Mouse (Mus musculus) heart, postnatal 25 days (tissue): ENCODE measurements around the gene Lbh. TPM values are rescaled to one million over a fixed set of nuclear protein-coding genes. Genes with fewer than 3 reads are reported as not detected.

Experiments used
- DNase-seq: peaks from one replicate; pipeline ENCODE4 v3.0.0; 2022; ENCODE audit warnings: low spot score
- intact Hi-C: fragments of 180-260 bp; cut with DNase I; formaldehyde crosslinking; loops from one replicate; pipeline ENCODE4 v1.15.1; 2025
- total RNA-seq, 2 experiments: library from RNA; stranded (reverse); gene quantifications; 2 replicates each; pipeline ENCODE4 v1.2.3; 2021

The Lbh gene
- total RNA-seq, 2 experiments from 2014 or later: 390 to 430 TPM

DNA sequence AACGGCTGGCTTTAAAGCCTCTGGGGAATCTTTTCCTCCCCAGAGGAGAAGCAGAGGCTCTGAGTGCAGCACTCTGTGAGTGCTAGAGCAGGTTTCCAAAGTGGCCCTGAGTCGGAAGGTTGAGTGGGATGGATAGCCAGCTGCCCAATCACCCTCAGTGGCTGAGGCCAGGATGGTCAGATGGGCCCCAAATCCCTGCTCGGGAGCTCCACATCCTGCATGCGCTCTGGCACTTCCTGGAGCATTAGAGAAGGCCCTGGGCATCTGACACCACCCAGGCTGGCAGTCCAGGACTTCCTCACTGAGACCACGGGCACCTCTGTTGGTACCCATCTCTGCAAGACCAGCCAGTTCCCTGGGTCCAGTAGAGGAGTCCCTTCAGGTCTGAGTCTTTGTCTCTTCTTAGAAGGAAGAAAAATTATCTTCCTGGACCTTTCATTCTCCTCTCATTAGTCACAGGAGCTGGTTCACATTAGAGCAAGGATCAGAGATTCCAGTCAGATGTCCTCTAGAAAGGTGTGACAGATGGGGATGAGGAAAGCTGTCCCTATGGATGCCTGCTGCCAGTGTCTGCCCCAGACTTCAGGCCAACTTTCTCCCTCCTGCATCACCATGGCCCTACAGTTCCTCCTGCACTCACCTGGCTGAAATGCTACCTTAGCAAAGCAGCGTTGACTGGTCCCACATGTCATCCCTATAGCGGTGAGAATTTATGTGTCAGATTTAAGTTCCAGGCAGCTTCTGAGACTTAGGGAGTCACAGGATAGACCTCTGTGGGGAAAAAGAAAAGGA, 8.8 kb upstream of the Lbh start:
- no peak for DNase-seq
- intact Hi-C loops: no loop called here

DNA sequence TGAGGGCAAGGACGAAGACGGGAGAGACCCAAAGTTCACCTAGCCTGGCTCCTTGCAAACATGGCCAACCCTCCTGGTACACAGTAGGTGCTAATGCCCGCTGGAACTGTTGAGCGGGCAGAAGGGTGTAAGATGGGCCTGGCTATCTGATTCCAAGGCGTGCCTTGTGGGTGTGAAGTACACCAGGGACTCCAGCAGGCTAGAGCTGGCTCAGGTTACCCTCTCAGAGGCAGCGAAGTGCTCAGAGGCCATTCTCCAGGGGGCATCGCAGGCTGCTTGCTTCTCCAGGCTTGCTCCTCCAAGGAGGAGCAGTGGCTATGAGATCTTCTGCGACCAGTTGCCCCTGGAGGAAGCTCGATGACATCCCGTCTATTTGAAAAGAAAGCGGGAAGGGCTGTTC, 6.8 kb upstream of the Lbh start:
- intact Hi-C loops: no loop called here
- no peak for DNase-seq

DNA sequence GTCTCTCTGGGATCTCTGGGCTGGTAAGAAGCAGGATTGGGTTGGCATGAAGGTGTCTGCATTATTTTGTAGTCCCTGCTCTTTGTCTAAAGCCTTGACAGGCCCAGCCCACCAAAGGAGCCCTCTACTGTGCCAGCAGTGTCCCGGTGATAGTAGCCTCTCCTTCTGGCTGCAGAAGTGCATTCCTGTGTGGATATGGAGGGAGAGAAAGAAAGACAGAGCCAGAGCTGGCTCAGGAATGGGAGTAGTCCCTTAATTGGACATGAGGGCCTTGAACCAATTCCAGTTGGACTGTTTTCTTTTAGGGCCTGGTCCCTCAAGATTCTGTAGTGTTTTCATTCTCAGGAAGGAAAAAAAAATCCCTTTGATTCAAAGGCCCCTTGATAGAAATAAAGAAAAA, 6.4 kb upstream of the Lbh start:
- DNase-seq: no peak
- intact Hi-C loops: no loop called here

DNA sequence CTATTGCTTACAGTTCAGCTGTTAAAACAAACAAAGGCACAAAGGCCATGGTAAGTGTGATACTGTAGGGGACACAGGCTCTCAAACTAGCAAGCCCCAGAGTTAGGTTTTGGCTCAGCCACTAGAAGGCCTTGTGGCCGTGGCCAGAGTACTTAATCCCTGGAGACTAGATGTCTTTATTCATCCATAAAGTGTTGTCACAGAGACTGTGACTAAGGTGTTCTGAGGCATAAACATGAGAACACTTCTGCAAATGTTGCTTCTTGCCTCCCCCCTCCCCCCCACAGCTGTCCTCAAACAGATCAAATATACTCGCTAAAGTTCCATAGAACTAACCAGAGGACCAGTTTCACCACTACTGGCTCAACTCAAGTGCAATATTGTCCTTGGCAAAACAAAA, 4.0 kb upstream of the Lbh start:
- intact Hi-C loops: no loop called here
- no peak for DNase-seq

DNA sequence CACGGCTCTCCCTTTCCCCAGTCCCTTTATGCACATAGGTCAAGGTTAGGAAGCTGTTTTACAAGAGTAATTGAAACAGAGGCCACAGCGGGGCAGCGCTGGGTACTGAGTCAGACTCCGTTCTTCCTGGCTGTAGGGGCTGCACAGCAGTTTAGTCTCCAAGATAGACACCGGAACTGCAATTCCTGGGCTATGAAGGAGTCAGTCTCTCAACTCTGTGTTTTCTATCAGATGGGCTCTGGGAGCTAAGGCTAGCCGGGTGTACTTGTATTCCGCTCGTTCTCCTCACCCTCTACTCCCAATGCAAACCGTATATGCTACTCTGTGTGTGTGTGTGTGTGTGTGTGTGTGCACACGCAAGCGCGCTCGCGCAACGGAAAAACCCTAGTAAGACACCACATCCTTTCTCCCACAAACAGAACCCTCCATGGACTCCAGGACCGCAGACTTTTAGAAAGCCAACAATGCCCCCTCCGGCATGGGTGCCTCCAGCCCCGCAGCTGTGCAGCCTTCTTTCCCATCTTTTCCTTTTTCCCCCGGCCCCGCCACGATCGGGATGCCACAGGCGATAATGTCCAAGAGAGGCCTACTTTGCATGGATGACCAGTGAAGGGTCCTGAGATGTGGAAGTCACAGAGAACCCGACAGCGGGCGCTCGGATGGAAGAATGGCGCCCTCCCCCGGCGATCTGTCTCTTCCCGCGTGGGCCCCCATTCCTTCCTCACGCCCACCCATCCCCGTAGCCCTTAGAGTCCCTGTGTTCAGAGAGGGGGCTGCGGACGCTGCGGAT, 669 bp upstream of the Lbh start:
- DNase-seq: peak; percentile 49
- intact Hi-C loops: loop anchor here (2.0 to 5.0 kb wide), 4 partner anchors 80 to 150 kb away; partner anchors contain the start of gene Ypel5

DNA sequence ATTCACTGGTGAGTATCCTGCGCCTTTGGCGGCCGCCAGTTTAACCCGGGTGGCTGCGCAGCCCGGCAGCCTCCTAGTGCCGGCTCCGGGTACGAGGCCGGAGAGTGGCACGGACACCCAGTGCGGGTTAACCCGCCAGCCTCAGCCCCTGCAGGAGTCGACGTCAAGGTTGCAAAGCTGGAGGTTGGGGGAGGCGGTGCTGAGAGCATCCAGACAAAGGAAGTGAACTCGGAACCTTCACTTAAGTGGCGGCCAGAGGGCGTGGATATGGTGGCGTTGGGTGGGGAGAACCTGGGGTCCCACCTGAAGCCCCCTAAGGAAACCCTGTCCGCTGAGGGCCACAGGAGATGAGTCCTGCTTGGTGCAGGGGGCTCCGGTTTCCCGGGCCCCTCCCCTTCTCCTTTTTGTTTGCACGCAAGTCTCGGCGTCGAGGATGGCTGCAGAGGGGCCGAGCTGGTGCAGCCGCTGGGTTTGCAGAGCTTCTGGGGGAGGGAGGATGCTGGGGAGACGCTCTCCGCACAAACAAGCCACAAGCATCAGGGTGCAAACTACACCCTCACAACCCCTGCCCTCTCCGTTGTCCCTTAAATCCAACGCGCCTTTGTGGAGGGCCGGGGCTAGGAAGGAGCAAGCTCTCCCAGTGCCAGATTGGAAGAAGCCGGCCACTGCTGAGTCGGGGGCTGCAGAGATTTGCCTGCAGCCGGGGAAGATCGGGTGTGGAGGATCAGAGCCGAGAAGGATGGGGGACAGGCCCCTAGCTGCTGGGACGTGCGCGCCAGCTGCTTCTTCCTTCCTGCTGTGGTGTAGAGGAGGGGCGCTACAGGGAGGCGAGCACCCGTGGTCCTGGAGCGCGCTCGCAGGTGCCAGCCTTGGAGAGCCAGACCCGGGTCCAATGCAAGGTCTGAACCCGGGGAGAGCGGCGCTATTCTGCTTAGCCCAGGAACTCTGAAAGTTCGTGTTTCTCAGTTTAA, 751 bp downstream of the Lbh start:
- intact Hi-C loops: loop anchor here (5.0 kb wide), 3 partner anchors 82 to 148 kb away; partner anchors contain the start of gene Ypel5
- DNase-seq: peak; percentile 35

DNA sequence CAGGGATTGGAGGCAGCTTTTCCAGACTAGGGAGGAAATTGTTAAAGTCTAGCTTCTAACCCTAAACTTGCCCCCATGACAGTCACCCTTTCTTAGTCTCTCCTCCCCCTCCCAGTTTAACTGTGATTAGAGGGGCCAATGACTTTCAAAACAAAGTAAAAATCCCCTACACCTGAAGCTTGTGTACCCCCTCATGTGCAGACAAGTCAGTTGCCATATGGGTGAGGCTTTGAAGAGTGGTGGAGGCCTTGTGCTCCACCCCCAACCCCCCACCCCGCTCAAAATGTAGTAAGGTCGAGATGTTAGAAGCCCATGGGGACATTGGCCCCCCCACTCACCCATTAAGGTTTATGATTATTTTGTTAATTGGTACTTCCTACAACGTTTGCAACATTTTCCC, 1.5 kb downstream of the Lbh start:
- intact Hi-C loops: loop anchor here (1.0 to 5.0 kb wide), 5 partner anchors 18 to 148 kb away; partner anchors contain the start of gene Ypel5
- DNase-seq: no peak

DNA sequence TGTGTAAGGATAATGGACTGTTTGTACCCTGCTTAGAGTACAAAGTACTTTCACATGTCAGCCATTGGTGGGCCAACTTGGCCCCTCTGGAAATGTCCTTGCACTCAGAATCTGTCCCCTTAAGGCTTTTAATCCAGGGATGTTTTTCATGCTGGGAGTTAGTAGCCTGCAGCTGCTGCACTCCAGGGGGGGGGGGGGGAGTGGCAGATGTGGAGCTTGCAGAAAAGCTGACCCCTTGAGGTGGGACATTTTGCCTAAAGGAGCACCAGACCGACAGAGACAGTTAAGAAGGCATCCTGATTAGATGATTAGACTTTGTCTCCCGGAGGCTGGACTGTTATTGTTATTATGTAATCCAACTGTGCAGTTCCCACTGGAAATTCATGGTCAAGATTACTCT, 2.3 kb downstream of the Lbh start:
- intact Hi-C loops: loop anchor here (1.0 to 5.0 kb wide), 2 partner anchors 17 to 52 kb away; no protein-coding TSS in a partner anchor
- DNase-seq: no peak

DNA sequence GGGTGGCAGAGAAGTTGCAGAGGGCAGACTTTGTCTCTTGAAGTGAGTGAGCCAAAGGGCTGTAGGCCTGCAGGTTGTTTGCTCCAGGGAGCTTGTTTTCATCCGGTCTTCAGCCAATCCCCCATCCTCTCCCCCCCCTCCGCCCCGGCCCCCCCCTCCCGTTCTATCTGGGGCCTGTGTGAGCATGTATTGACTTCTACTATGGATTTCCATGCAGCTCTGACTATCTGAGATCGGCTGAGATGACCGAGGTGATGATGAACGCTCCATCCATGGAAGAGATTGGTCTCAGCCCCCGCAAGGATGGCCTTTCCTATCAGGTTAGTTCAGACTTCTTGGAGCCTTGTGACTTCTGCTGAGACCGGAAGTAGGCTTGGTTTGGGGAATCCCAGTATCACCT, 2.9 kb downstream of the Lbh start:
- no peak for DNase-seq
- intact Hi-C loops: loop anchor here (1.0 to 5.0 kb wide), 2 partner anchors 16 to 51 kb away; no protein-coding TSS in a partner anchor

DNA sequence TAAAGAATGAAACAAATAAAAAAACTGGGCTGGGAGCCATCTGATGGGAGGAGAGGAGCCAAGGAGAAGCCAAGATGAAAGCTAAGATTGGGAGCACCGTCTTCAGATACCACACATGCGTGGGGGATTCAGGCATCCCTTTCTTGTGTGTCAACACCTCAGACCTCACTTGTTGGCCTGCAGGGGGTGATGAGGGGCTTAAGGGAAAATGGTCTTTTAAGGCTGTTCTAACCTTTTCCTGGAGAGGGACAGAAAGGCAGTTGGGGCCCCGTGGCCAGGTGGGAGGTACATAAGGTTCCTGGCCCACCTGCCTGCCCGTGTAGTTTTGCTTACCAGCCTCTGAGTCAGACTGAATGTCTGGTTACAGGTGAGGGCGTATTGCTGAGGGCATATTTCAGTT, 4.1 kb downstream of the Lbh start:
- intact Hi-C loops: loop anchor here (2.0 to 5.0 kb wide), 2 partner anchors 50 to 187 kb away; no protein-coding TSS in a partner anchor
- no peak for DNase-seq

DNA sequence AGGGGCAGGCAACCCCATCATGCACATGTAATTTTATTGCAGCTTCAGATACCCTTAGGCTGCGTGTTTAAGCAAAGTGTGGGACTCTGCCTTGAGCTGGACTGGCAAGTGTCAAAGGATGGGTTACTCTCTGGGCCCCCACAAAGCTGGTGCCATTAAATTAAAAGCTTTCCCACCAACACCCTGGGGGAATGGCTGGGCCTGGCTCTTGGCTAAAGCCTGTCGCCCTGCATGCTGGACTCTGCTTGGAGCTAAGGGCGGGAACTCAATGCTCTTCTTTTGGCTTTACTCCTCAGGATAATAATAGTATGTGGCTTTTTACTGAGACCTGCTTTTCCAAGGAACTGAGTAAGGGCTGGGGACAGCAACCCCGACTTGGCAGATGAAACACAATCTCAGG, 5.2 kb downstream of the Lbh start:
- no peak for DNase-seq
- intact Hi-C loops: loop anchor here (2.0 to 5.0 kb wide), 2 partner anchors 49 to 186 kb away; no protein-coding TSS in a partner anchor

DNA sequence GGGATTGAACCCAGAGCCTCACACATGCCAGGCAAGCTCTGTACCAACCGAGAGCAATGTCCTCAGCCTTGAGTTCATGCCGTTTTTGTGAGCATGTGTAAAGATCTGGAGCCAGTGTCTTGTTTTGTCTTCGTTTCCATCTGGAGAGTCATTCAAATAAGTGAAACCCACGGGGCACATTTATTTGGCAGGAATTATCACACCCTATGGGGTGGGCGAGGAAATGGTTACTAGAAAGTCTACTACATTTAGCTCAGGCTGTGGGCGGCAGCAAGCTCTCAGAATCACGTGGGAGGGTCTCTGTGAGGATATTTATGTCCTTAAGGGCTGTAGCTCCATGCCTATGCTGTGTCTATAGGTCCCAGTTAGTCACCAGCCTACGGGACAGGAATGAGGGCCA, 6.2 kb downstream of the Lbh start:
- intact Hi-C loops: loop anchor here (5.0 kb wide), 1 partner anchor 48 kb away; no protein-coding TSS in a partner anchor
- no peak for DNase-seq

DNA sequence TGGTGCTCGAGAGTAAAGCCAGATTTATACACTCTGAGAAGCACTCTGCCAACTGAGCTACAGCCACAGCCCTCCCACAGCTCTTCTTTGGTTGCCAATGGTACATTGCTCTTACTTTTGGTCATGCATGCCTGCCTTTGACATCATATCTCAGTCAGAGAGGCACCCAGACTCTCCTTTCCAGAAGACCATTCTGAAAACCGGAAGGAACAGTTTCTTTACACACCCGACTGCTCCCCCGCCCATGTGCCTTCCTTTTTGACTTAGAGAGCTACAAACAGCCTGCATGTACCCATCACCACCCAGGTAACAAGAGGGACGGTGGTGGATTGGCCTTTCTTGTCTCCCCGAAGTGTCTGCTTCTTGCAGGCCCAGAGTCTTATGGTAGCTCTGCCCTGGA, 7.0 kb downstream of the Lbh start:
- no peak for DNase-seq
- intact Hi-C loops: no loop called here

DNA sequence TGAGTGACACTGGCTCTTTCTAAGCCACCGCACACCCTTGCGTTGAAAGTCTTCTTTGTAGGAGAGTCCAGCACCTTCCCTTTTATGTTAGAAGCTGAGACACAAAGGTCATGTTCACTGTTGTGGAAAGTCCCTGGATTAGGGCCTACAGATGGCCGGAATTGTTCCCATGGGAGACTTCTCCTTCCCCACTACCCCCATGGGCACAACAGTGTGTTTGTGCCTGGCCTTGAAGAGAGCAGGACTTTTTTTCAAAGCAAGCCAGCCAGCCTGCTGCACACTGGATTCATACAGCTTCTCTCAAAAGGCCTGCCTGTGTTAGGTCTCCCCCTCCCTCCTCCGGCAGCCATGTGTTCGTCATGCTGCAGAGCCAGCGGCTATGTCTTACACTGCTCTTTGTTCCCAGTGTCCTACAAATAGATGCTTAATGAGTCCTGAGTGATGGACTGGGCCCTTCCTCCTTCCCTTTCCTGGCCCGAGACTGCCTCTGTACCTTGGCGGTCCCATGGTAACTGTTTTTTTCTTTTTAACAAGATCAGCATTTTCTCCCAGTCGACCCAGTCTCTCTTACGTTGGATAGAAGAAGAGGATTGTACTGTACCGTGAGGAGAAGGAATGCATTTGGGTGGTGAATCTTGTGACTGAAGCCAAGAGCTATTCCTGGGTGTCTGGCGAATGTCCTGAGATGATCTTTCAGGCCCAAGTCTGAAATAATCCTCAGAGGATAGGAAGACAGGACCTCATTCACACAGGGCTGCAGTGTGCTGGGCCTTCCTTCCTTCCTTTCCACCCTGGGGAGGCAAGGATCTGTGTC, 7.9 kb downstream of the Lbh start:
- DNase-seq: peak; percentile 33
- intact Hi-C loops: no loop called here

DNA sequence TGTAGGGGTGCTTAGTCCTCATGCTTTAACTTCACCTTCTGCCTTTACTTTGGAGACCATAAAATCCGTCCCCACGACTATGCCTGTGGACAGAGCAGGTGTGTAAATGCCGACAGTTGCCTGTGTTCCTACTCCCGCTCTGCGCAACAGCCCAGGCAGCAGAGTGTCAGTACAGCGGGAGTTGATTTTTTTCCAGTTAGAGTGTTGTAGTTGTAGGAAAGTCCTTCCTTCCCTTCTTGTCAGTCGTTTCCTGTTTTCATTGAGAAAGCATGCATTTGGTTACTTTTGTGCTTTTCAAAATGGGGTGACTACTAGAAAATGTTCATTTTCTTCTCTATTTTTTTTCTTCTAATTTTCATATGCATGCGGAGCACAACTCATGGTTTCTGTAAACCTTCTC, 8.9 kb downstream of the Lbh start:
- DNase-seq: no peak
- intact Hi-C loops: no loop called here

DNA sequence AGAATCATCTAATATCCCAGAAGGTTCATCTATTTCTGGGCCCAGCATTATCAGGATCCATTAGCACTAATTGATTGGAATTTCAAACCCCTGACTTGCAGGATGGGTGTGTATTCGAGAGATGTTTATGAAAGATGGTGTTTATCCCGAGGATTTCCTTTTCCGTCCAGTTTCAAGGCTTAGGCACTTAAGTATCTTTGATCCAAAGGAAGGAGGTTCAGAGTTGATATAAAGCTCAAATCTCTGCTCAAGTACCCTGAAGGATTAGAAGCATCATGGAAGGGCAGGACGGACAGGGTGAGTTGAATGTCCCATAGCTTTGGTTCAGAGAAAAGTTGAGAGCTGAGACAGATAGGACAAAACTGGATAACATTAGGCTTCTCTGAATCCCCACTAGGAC, 15.0 kb downstream of the Lbh start:
- DNase-seq: no peak
- intact Hi-C loops: no loop called here

DNA sequence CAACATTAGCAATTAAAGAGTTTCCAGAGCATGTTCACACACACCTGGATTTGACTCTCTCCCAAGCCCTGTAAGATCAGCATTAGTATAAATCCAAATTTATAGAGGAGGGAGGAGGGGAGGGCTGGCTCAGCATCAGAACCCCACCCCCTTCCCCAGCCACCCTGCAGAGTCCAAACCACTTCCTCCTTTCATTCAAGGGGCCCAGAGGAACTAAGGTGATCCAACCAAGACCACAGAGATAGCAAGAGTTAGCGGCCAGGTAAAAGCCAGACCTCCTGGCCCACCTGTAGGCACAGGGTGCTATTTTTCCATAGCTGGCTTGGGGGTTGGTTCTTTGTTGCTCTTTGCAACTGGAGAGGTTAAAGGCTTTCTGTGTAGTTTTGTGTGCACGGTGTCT, 16.0 kb downstream of the Lbh start:
- no peak for DNase-seq
- intact Hi-C loops: no loop called here

DNA sequence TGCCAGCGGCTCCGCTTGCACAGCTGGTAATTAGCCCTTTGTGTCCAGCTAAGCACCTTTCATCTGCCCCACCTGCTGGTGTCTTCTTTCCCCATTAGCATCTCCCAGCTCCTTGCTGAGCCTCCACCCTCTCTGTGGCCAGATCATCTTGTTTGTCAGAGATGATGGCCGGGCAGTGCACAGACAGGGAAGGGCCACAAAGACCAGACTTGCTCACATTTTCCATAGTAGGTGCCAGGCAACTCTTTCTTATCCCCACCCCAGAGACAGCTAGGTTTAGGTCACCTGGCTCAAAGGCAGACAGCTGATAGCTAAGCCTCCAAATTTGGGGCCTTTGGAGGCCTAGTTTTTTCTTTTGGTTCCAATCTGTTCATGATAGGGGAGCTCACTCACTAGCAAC, 16.5 kb downstream of the Lbh start:
- no peak for DNase-seq
- intact Hi-C loops: loop anchor here (5.0 kb wide), 1 partner anchor 38 kb away; no protein-coding TSS in a partner anchor

DNA sequence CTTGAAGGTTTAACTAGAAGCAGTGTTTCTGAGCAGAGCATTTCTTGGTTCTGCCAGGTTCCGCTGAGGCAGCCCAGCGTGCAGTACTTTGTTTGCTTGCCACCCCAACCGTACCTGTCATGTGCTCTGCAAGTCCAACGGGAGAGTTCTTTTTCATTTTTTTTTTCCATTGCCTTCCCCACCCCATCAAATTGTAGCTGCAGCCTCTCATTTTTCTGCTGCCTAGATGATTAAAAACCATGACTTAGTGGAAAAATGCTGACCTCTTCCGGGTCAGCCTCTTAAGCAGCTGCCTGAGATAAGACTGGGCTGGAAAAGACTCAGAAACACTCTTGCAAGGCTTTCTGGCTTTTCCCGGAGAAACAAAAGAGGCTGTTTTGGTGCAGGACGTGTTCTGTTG, 17.8 kb downstream of the Lbh start:
- no peak for DNase-seq
- intact Hi-C loops: loop anchor here (5.0 kb wide), 1 partner anchor 36 kb away; no protein-coding TSS in a partner anchor
